Mouse (Mus musculus): Measurements from ENCODE around the gene Bin2. TPM values are rescaled to one million over a fixed set of nuclear protein-coding genes. Genes with fewer than 3 reads are reported as not detected.

Gene Bin2
- total and polyA plus RNA-seq, 2 experiments from 2014 or later: 1.2 to 2.7 TPM

DNA sequence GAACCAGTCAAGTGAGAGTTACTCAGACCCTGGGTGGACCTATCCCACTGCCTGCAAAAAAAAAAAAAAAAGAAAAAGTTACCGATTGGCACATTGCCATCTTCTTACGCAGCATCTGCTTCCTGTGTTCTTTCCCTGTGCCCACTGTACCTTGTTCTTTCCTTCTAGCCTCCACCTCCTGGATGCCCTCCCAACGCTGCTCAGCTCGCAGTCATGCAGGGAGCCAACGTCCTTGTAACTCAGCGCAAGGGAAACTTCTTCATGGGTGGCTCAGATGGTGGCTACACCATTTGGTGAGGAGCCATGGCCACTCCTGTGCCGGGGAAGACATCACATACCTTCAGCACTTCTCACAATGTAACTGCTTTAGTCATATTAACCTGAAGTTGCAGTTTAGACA, 50.2 kb downstream of the Bin2 start:
- Histone ChIP-seq H3K4me2 (ENCODE audit: low read depth, low read length, poor library complexity, severe bottlenecking) (no peak overlapping the region), H3K36me3 (ENCODE audit: insufficient read depth, low read length) (peaks cover 17% of the 10 kb centered on the region), H3K9me3 (ENCODE audit: low read length) (no peaks in the 10 kb centered on the region), H3K27me3 (ENCODE audit: insufficient read depth, low read length) (no peaks in the 10 kb centered on the region), H3K9ac (replicated peaks; ENCODE audit: low read length, poor library complexity, severe bottlenecking) (no peak overlapping the region), H3K4me1 (ENCODE audit: insufficient read depth, low read length) (no peaks in the 10 kb centered on the region), H3K4me3 (ENCODE audit: low read depth, low read length) (no peak overlapping the region), H3K27ac (ENCODE audit: low read depth, low read length) (no peak overlapping the region)
- no peak for ATAC-seq (ENCODE audit: low FRiP score)
- 91% methylated on average over 7 of the region's 7 CpGs for WGBS
- no peak for DNase-seq (ENCODE audit: low spot score)
- TF ChIP-seq CTCF (IDR thresholded peaks at IDR 0.05): no peak

DNA sequence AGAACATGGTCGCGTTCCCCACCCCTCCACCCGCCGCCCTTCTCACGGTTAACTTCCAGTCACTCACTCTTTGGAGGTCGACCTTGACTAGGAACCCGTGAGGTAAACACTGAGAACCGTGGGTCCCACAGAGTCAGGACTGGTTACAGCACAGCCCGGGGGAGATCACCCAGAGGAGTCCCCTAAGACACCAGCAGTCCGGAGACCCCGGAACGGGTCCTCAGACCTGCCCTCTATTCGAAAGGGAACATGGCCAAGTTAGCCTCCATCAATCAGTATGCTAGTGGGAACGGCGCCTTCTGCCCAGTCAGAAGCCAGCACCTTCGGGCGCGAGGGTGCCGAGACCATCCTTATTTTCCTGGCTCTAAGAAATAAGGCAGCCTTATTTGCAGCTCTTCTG, 53.1 kb downstream of the Bin2 start:
- peak; percentile 21 for DNase-seq (ENCODE audit: low spot score)
- peak; percentile 6; the same call in 1 of the 2 replicates for ATAC-seq (ENCODE audit: low FRiP score)
- Histone ChIP-seq H3K4me2 (ENCODE audit: low read depth, low read length, poor library complexity, severe bottlenecking) (peak overlapping the region; percentile 91), H3K9ac (replicated peaks; ENCODE audit: low read length, poor library complexity, severe bottlenecking) (peak overlapping the region; percentile 89), H3K4me3 (ENCODE audit: low read depth, low read length) (peak overlapping the region; percentile 85), H3K9me3 (ENCODE audit: low read length) (no peaks in the 10 kb centered on the region), H3K4me1 (ENCODE audit: insufficient read depth, low read length) (0 out of 2 replicates have a peak, but pooled peaks cover 4% of the 10 kb centered on the region), H3K27me3 (ENCODE audit: insufficient read depth, low read length) (no peaks in the 10 kb centered on the region), H3K36me3 (ENCODE audit: insufficient read depth, low read length) (peaks cover 17% of the 10 kb centered on the region), H3K27ac (ENCODE audit: low read depth, low read length) (peak overlapping the region; percentile 96)
- TF ChIP-seq CTCF (IDR thresholded peaks at IDR 0.05): no peak
- WGBS: under 1% methylated on average over 19 of the region's 19 CpGs

DNA sequence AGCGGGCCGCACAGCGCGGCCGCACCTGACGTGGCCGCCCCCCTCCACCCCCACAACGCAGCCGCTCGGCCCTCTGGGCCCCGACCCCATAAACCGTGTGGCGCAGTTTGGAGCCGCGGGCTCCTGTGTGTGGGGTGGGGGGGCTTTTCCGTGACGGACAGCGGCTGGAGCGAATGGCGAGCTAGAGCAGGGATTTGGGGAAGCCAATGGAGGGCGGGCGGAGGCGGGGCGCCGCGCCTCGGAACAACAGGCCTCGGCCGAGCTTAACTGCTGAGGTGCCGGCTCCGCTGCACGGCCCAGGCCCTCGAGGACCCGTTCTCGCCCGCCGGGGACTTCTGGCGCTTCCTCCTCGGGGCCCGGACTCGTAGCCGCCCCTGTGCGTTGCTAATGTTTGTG, 53.5 kb downstream of the Bin2 start:
- Histone ChIP-seq H3K36me3 (ENCODE audit: insufficient read depth, low read length) (peaks cover 17% of the 10 kb centered on the region), H3K4me1 (ENCODE audit: insufficient read depth, low read length) (0 out of 2 replicates have a peak, but pooled peaks cover 4% of the 10 kb centered on the region), H3K4me3 (ENCODE audit: low read depth, low read length) (peak overlapping the region; percentile 85), H3K27me3 (ENCODE audit: insufficient read depth, low read length) (no peaks in the 10 kb centered on the region), H3K9me3 (ENCODE audit: low read length) (no peaks in the 10 kb centered on the region), H3K4me2 (ENCODE audit: low read depth, low read length, poor library complexity, severe bottlenecking) (peak overlapping the region; percentile 91), H3K27ac (ENCODE audit: low read depth, low read length) (peak overlapping the region; percentile 96), H3K9ac (replicated peaks; ENCODE audit: low read length, poor library complexity, severe bottlenecking) (peak overlapping the region; percentile 89)
- under 1% methylated on average over 38 of the region's 43 CpGs for WGBS
- DNase-seq (ENCODE audit: low spot score) (peak; percentile 94), ATAC-seq (ENCODE audit: low FRiP score) (peak; percentile 83)
- no peak for TF ChIP-seq CTCF (IDR thresholded peaks at IDR 0.05)

DNA sequence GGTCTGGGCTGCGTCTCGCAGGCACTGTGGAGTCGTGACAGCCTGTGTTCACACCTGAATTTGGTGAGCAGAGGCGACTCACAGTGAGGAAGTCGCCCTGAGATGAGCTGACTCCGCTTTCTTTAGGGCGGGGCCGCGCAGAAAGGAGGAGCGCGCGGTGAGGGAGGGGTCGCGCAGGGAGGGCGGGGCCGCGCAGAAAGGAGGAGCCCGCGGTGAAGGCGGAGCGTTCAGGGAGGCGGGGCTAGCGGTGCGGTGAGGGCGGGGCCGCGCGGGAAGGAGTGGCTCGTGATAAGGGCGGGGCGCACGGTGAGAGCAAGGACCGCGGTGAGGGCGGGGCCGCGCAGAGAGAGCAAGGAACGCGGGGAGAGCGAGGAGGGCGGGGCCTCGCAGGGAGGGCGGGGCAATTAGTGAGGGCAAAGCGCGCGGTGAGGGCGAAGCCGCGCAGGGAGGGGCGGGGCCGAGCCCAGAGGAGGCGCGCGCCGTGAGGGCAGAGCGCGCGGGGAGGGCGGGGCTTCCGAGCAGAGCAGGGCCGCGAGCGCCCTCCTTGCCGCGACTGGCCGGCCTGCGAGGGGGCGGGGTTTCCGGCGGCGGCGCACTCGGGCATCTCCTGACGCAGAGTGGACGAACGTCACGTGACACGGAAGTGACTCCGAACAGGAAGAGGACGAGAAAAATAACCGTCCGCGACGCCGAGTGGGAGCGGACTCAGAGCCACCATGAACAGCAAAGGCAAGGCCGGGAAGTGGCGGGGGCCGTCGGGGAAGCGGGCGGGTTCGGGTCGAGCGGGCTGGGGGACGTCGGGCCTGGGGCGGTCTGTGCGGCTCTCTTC, 54.1 kb downstream of the Bin2 start, which contains the start of gene Dazap2:
Gene Dazap2, plus strand, starts transcription at position 354 of the 829 bp plus-strand sequence.
- Histone ChIP-seq H3K9ac (replicated peaks; ENCODE audit: low read length, poor library complexity, severe bottlenecking) (peak within 1 kb of the TSS; percentile 89), H3K9me3 (ENCODE audit: low read length) (no peaks in the 10 kb centered on the region), H3K4me3 (ENCODE audit: low read depth, low read length) (peak within 1 kb of the TSS; percentile 85), H3K27ac (ENCODE audit: low read depth, low read length) (peak within 1 kb of the TSS; percentile 96), H3K36me3 (ENCODE audit: insufficient read depth, low read length) (peaks cover 15% of the 10 kb centered on the region), H3K4me2 (ENCODE audit: low read depth, low read length, poor library complexity, severe bottlenecking) (peak within 1 kb of the TSS; percentile 91), H3K27me3 (ENCODE audit: insufficient read depth, low read length) (no peaks in the 10 kb centered on the region), H3K4me1 (ENCODE audit: insufficient read depth, low read length) (0 out of 2 replicates have a peak, but pooled peaks cover 4% of the 10 kb centered on the region)
- ATAC-seq (ENCODE audit: low FRiP score): peak; percentile 92
- under 1% methylated on average over 64 of the region's 99 CpGs for WGBS
- peak; percentile 56 for TF ChIP-seq CTCF (IDR thresholded peaks at IDR 0.05)
- DNase-seq (ENCODE audit: low spot score): peak; percentile 97

DNA sequence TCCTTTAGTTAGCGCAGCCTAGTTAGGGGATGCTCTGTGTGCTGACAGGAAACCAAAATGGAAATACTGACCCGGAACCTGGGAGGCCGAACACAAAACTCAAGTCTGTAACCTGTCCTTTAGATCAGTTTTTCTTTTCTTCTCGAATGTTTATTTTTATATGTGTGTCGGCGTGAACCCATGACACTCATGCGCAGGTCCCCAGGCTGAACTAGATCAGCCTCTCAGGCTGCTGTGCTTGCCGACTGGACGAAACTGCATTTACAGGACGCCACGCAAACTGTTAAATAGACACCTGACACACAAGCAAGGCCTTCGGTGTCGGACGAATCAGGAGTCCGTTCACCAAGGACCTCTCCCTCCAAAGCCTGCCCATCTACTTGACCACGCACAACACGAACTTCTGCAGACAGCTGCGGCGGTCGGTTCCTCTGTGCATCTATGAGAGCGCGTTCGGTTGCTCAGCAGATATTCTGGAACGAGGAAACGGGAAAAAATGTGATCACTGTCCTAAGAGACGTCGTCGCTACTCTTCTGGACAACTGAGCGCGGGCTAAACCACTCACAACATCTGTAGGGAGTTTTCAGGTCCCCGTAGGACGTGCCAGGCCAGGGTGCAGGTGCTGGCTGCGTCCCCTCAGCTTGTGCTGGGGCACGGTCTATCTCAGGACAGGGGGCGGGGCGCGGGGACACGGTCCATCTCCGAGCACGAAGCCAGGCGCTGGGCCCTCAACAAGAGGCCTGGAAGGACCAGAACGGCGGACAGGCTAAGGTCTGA, 54.9 kb downstream of the Bin2 start:
- peak overlapping the region; percentile 85 for H3K4me3 ChIP-seq (ENCODE audit: low read depth, low read length)
- H3K4me1 ChIP-seq (ENCODE audit: insufficient read depth, low read length): 0 out of 2 replicates have a peak, but pooled peaks cover 4% of the 10 kb centered on the region
- WGBS: 10% methylated on average over 43 of the region's 43 CpGs
- H3K4me2 ChIP-seq (ENCODE audit: low read depth, low read length, poor library complexity, severe bottlenecking): peak overlapping the region; percentile 91
- no peaks in the 10 kb centered on the region for H3K27me3 ChIP-seq (ENCODE audit: insufficient read depth, low read length)
- H3K27ac ChIP-seq (ENCODE audit: low read depth, low read length): peak overlapping the region; percentile 96
- DNase-seq (ENCODE audit: low spot score) (peak; percentile 48), ATAC-seq (ENCODE audit: low FRiP score) (peak; percentile 7; the same call in 1 of the 2 replicates)
- H3K36me3 ChIP-seq (ENCODE audit: insufficient read depth, low read length): peaks cover 10% of the 10 kb centered on the region
- peak overlapping the region; percentile 89 for H3K9ac ChIP-seq (replicated peaks; ENCODE audit: low read length, poor library complexity, severe bottlenecking)
- no peaks in the 10 kb centered on the region for H3K9me3 ChIP-seq (ENCODE audit: low read length)
- TF ChIP-seq CTCF (IDR thresholded peaks at IDR 0.05): no peak
